Mouse (Mus musculus) erythroid progenitor cell, adult 5-6 weeks (primary cell): ENCODE data around the gene 1810046K07Rik. TPM values are rescaled to one million over a fixed set of nuclear protein-coding genes. Genes with fewer than 3 reads are reported as not detected.

Experiments
- ATAC-seq: replicated peaks from 2 replicates; pipeline ENCODE4 v1.8.0; 2016; ENCODE audit warnings: moderate number of reproducible peaks, mild to moderate bottlenecking, moderate TSS enrichment, inconsistent platforms; ENCODE audit not compliant: poor library complexity, low FRiP score, severe bottlenecking
- total RNA-seq, 2 experiments: library from RNA; stranded (forward) in 1 of 2; stranded (reverse) in 1 of 2; fragments of 150-400 nt in 1 of 2; fragments of 186-747, 209-891 nt in 1 of 2; gene quantifications; 2 replicates each; pipeline versions ENCODE4 v1.2.3 to v1.2.4; 2015 to 2017; ENCODE audit warnings: low replicate concordance in 2 of 2

1810046K07Rik gene
- total RNA-seq, 2 experiments from 2014 or later, result not detected

GRCm38 (mm10) chr9:51310515-51310914, 18.2 kb downstream of the 1810046K07Rik start:
- ATAC-seq, result no peak

- ATAC-seq, result no peak
Observed at GRCm38 (mm10) chr9:51306351-51306750, 22.4 kb downstream of the 1810046K07Rik start.

GRCm38 (mm10) chr9:51305146-51305545, 23.6 kb downstream of the 1810046K07Rik start:
- no peak for ATAC-seq

GRCm38 (mm10) chr9:51303980-51304379, 24.7 kb downstream of the 1810046K07Rik start:
- ATAC-seq, result no peak

GRCm38 (mm10) chr9:51293541-51293940, 35.2 kb downstream of the 1810046K07Rik start:
- no peak for ATAC-seq

- peak; percentile 57 for ATAC-seq
Observed at GRCm38 (mm10) chr9:51292674-51293073, 36.0 kb downstream of the 1810046K07Rik start.

- ATAC-seq, result no peak
Observed at GRCm38 (mm10) chr9:51290980-51291379, 37.7 kb downstream of the 1810046K07Rik start.

- ATAC-seq, result no peak
Observed at GRCm38 (mm10) chr9:51286079-51286478, 42.6 kb downstream of the 1810046K07Rik start.

GRCm38 (mm10) chr9:51278500-51279381, 50.0 kb downstream of the 1810046K07Rik start, which contains the start of gene Colca2:
Gene Colca2, minus strand, starts transcription at chr9:51278569.
- ATAC-seq, result no peak

- no peak for ATAC-seq
Observed at GRCm38 (mm10) chr9:51277834-51278498, 50.8 kb downstream of the 1810046K07Rik start.

- ATAC-seq, result no peak
Observed at GRCm38 (mm10) chr9:51274678-51275077, 54.0 kb downstream of the 1810046K07Rik start.

- ATAC-seq, result no peak
Observed at GRCm38 (mm10) chr9:51273581-51274154, 55.0 kb downstream of the 1810046K07Rik start.

- no peak for ATAC-seq
Observed at GRCm38 (mm10) chr9:51272102-51272501, 56.6 kb downstream of the 1810046K07Rik start.

- no peak for ATAC-seq
Observed at GRCm38 (mm10) chr9:51271073-51271472, 57.6 kb downstream of the 1810046K07Rik start.

- no peak for ATAC-seq
Observed at GRCm38 (mm10) chr9:51268852-51269251, 59.9 kb downstream of the 1810046K07Rik start.

- ATAC-seq, result no peak
Observed at GRCm38 (mm10) chr9:51258426-51258825, 70.3 kb downstream of the 1810046K07Rik start.

- no peak for ATAC-seq
Observed at GRCm38 (mm10) chr9:51256780-51257502, 71.8 kb downstream of the 1810046K07Rik start.
